Mouse (Mus musculus) brain, embryonic 14.5 days (tissue): ENCODE measurements around the gene Nos1.

Experiments used
- CTCF ChIP-seq: fragments of 200-500 bp; IDR thresholded peaks from 2 replicates; pipeline ENCODE4 v1.5.1; 2012; ENCODE audit warnings: inconsistent platforms, mild to moderate bottlenecking, moderate library complexity, borderline replicate concordance; ENCODE audit not compliant: insufficient read depth, insufficient read length; ENCODE audit errors: extremely low read depth
- POLR2A ChIP-seq: fragments of 200-500 bp; IDR thresholded peaks from 2 replicates; pipeline ENCODE4 v1.6.1; 2012; ENCODE audit warnings: mild to moderate bottlenecking, inconsistent platforms, borderline replicate concordance; ENCODE audit not compliant: poor library complexity, insufficient read depth, insufficient read length, severe bottlenecking; ENCODE audit errors: extremely low read depth

- TF ChIP-seq CTCF: no peak
- TF ChIP-seq POLR2A: no peak
Measured at GRCm38 (mm10) chr5:117909524-117909923, 128.7 kb downstream of the Nos1 start.
